Mouse (Mus musculus) mouse embryonic stem cell (cell line): Measurements from ENCODE around the gene Ncoa5.

Source experiments
- in situ Hi-C, 2 experiments: fragments of 300-500 bp; cut with MboI; formaldehyde crosslinking; loops; 1 replicate in 1 of 2; 3 replicates in 1 of 2; pipeline ENCODE4 v1.14.3; 2019 to 2020; ENCODE audit warnings: low sequenced_read_pairs in 2 of 2, low pct_unique_long_range_greater_than_20kb in 1 of 2, mixed read lengths in 1 of 2; ENCODE audit not compliant: unreplicated experiment in 1 of 2

Gene Ncoa5

GRCm38 (mm10) chr2:165034131-165035057, at the start of gene Ncoa5:
Gene Ncoa5, minus strand, starts transcription at chr2:165034867.
- in situ Hi-C loops: no loop called here

- in situ Hi-C loops: no loop called here
Observed at GRCm38 (mm10) chr2:165081257-165081656, 46.6 kb upstream of the Ncoa5 start.

DNA sequence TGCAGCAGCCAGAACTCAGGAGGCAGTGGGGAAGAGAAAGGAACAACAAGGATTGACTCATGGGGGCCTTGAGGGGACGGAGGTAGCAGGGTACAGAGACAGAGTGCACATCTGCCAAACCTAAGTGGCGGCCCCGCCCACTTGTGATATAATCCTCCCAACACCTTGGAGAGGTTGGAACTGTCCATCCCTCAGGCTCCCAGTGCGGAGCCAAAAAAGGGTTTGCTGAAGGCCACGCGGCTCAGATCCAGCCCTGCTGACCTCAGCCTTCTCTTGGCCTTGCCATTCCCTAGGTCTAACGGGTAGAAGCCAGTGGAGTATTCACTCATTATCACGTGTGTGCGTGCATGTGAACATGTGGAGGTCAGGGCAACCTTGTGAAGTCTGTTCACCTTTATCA, 46.0 kb upstream of the Ncoa5 start:
- in situ Hi-C loops: no loop called here

DNA sequence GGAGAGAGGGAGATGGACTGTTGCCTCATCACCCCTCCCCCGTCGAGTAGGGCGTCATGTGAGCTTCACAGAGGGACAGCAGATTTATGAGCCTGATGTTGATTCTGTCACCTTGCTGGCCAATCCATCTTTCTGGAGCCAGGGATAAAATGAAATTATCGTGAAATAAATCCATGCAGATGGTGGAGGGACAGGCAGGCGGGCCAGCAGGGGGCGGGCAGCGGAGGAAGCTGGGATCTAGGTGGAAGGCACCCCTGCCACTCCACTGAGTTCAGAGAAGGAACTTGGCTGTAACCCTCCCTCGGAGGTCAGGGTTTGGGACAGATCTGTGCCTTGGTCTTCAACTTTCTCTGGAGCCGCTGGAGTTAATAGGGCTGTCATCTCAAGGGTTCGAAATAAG, 43.9 kb upstream of the Ncoa5 start:
- in situ Hi-C loops: loop anchor here (5.0 to 10.0 kb wide), 3 partner anchors 156 to 284 kb away; partner anchors contain the start of gene Cdh22 (in 1 of the 2)

DNA sequence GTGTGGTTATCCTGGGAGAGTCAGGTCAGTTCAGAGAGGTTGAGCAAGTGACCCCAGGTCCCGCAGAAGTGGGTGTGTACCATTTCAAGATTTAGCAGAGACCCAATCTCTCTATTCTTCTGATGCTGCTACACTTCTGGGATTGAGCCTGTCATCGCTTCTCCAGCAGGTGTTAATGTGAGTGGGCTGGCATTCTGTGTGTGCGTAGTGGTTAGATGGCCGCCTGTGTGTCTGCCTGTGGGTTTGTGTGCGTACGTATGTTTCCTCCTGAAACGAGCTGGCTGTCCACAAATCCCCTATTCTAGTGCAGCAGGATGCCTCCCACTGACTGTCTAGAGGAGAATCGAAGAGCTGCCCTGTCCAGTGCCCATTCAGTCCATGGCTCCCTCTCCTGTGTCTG, 43.4 kb upstream of the Ncoa5 start:
- in situ Hi-C loops: loop anchor here (5.0 to 10.0 kb wide), 3 partner anchors 157 to 284 kb away; partner anchors contain the start of gene Cdh22 (in 1 of the 2)

DNA sequence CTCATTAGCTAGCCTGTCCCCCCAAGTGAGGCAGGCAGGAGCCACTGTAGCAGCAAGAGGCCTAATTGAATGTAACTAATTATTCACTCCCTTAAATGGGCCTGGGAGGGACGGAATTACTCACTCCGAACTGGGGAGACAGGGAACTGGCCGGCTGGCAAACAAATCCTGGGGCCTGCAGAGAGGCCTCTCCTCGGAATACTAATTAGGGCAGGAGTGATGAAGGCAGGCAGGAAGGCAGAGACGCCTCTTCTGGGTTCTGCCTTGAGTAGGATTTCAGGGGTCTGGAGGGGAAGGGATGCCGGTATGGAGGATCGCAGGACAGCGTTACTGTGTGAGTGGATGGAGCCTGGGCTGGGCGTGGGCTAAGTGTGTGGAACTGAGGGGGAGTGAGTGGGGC, 42.4 kb upstream of the Ncoa5 start:
- in situ Hi-C loops: loop anchor here (5.0 to 10.0 kb wide), 3 partner anchors 158 to 285 kb away; partner anchors contain the start of gene Cdh22 (in 1 of the 2)

DNA sequence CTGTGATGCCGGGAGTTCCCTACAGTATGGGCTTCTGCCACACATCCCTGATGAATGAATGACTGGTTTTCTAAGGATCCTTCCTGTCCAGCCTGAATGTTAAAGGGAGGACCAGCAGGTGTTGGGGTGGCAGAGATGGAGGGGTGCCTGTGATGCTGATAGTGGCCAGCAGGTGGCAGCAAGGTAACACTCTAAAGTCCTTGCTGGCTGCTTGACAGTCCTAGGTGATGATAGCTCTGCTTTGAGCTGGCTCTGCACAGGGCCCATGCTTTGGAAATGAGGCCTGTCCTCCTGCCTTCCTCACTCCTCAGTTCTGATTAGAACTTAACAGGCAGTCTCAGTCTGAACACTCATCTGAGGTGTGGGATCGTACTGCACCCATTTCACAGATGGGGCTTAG, 40.3 kb upstream of the Ncoa5 start:
- in situ Hi-C loops: loop anchor here (5.0 to 10.0 kb wide), 3 partner anchors 160 to 287 kb away; partner anchors contain the start of gene Cdh22 (in 1 of the 2)

DNA sequence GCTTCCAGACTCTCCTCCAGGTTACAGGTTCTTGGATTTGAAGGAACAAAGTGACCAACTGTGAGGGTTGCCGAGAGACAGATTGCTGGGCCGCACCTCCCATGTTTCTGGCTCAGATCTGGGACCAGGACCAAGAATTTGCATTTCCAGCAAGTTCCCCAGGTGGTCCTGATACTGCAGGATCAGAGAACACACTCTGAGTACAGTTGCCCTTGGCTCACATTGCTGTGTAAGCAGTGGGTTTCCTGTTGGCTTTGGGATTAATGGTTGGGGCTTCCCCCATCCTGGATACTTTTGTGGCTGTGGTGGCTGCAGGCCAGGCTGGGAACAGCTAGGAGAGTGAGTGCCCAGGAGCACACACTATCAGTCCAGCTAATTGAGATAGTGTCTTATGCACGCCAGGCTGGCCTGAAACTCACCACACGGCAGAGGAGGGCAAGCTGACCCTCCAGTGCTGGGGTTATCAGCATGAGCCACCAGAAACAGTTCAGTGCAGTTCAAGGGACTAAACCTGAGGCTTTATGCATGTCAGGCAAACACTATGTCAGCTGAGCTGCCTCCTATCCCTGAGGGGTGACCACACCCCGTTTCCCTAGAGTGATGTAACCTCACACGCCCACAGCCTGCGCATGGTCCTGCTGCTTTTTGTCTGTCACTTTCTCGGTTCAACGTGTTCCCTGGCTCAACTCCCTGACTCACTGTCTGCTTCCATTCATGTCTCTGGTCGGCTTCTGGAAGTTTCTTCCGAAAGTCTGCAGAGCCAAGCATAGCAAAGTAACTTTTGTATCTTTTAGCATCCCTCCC, 39.6 kb upstream of the Ncoa5 start:
- in situ Hi-C loops: loop anchor here in 1 of 2 experiments (10.0 kb wide), 1 partner anchor 161 kb away; the partner anchor contains the start of gene Cdh22

DNA sequence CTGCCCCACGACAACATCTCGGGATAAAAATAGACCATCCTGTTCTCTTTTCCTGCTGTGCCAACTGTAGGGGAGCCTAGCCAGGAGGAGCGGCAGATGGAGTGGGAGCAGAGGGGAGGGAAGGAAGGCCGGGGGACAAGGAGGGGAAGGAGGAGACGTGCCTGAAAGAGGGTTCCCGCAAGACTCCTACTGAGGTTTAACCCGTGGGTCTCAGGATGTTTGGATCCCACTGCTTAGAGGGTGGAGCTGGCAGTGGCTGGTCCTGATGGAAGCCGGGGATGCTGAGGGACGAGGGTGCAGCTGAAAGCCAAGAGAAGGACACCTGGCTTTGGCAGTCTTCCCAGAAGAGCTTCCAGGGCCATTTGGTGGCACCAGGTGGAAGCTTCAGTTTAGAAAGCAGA, 38.7 kb upstream of the Ncoa5 start:
- in situ Hi-C loops: loop anchor here in 1 of 2 experiments (10.0 kb wide), 1 partner anchor 161 kb away; the partner anchor contains the start of gene Cdh22

GRCm38 (mm10) chr2:165070096-165070816, 35.6 kb upstream of the Ncoa5 start:
- in situ Hi-C loops: loop anchor here in 1 of 2 experiments (10.0 kb wide), 1 partner anchor 165 kb away; the partner anchor contains the start of gene Cdh22

- in situ Hi-C loops: no loop called here
Observed at GRCm38 (mm10) chr2:165068806-165069205, 34.1 kb upstream of the Ncoa5 start.

GRCm38 (mm10) chr2:165064489-165064888, 29.8 kb upstream of the Ncoa5 start:
- in situ Hi-C loops: no loop called here

- in situ Hi-C loops: no loop called here
Observed at GRCm38 (mm10) chr2:165061638-165062433, 27.2 kb upstream of the Ncoa5 start.

GRCm38 (mm10) chr2:165059961-165060360, 25.3 kb upstream of the Ncoa5 start:
- in situ Hi-C loops: no loop called here

DNA sequence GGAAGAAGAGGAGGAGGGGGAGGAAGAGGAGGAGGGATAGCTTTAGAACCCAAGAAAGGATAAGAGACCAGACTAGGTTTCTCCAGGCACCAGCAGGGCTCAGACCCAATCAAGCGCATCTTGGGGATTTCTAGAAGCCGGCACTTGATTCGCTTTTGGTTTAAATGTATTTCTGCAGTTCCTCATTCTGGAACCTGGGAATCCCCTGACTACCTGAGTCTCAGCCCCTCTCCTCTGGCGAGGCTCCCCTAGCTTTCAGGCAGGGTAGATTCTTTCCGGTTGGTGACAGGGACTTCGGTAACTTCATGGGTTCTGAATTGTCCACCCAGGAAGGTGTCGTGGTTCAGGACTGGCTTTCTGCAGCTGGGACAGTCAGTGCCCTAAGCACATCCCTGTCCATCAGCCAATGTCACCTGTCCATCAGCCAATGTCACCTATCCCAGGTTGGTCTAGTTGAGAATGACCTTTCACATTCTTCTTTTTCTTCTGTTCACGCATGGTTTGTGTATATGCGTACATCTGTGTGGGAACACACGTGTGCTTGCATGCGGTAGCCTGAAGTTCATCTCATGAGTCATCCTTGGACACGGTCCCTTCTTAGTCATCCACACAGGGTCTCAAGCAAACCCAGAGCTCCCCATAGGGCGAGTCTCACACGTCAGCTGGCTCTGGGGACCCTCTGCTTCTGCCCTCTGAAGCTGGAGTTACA, 21.9 kb upstream of the Ncoa5 start:
- in situ Hi-C loops: no loop called here

DNA sequence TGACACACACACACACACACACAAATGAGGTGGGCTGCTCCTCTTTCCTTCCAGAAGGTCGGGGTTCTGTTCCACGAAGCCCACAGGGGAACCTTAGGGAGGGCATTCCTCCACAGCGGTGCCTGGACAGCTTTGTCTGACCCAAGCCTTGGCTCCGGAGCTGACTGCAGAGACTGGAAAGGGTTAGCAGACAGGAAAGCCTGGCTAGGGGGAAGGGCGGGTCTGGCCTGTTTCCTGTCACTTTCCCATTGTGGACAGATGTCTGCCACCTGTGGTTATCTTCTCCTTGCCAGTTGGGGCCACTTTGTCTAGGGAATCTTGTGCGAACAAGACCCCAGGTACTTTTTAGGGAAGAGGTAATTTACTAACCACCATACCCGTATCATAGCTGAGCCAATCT, 21.2 kb upstream of the Ncoa5 start:
- in situ Hi-C loops: no loop called here
